Mouse (Mus musculus) midbrain, embryonic 12.5 days (tissue): ENCODE data around the gene Coasy. TPM values are rescaled to one million over a fixed set of nuclear protein-coding genes. Genes with fewer than 3 reads are reported as not detected.
A peak's percentile ranks its signal among the peaks of the same experiment; 100 is the strongest.

Experiments used
- ATAC-seq: fragments of 200-750 bp; cut with Nextera tagmentation; 2 replicates; pipeline ENCODE4 v1.8.0; 2017; ENCODE audit warnings: low read depth, moderate TSS enrichment, moderate library complexity; ENCODE audit not compliant: low FRiP score
- H3K27ac ChIP-seq: fragments of 300-500 bp; sonication (generic); replicated peaks from 2 replicates; pipeline ENCODE4 v1.5.1; 2016; ENCODE audit warnings: mild to moderate bottlenecking
- H3K27me3 ChIP-seq: fragments of 300-500 bp; sonication (generic); 2 replicates; pipeline ENCODE4 v1.6.1; 2016; ENCODE audit warnings: mild to moderate bottlenecking
- H3K36me3 ChIP-seq: fragments of 300-500 bp; sonication (generic); 2 replicates; pipeline ENCODE4 v1.6.1; 2016
- H3K4me1 ChIP-seq: fragments of 300-500 bp; sonication (generic); 2 replicates; pipeline ENCODE4 v1.6.1; 2016
- H3K4me2 ChIP-seq: fragments of 300-500 bp; sonication (generic); replicated peaks from 2 replicates; pipeline ENCODE4 v1.6.1; 2016; ENCODE audit warnings: mild to moderate bottlenecking, moderate library complexity
- H3K4me3 ChIP-seq: fragments of 300-500 bp; sonication (generic); 2 replicates; pipeline ENCODE4 v1.5.1; 2016; ENCODE audit warnings: mild to moderate bottlenecking
- H3K9ac ChIP-seq: fragments of 300-500 bp; sonication (generic); replicated peaks from 2 replicates; pipeline ENCODE4 v1.6.1; 2016; ENCODE audit warnings: mild to moderate bottlenecking, moderate library complexity
- H3K9me3 ChIP-seq: fragments of 300-500 bp; sonication (generic); 2 replicates; pipeline ENCODE4 v1.6.1; 2016; ENCODE audit warnings: mild to moderate bottlenecking
- WGBS: fragments of 180-500 bp; shearing (Covaris S2); methylation state at CpG from one replicate; pipeline ENCODE4 v1.1.7; 2016; 5-methylcytosine and 5-hydroxymethylcytosine counted together
- polyA plus RNA-seq: library from polyadenylated mRNA; unstranded; fragments of >200 nt; fragmentation: Nextera tagmentation; extraction: Ambion mirVana; gene quantifications from 2 replicates; pipeline ENCODE4 v1.2.1, GENCODE M21; 2016

Coasy gene
- polyA plus RNA-seq, 1 experiment from 2014 or later = 53.9 TPM

GRCm38 (mm10) chr11:101052751-101053473 lies 29.5 kb upstream of the Coasy start:
- H3K4me3 ChIP-seq = no peak overlapping the region
- H3K4me2 ChIP-seq = no peak overlapping the region
- no peaks in the 10 kb centered on the region for H3K4me1 ChIP-seq
- H3K27ac ChIP-seq = no peak overlapping the region
- H3K9me3 ChIP-seq = no peaks in the 10 kb centered on the region
- H3K36me3 ChIP-seq = peaks cover 84% of the 10 kb centered on the region
- no peak for ATAC-seq
- no peaks in the 10 kb centered on the region for H3K27me3 ChIP-seq
- WGBS = 93% methylated on average over 10 of the region's 10 CpGs
- H3K9ac ChIP-seq = no peak overlapping the region

- WGBS = 95% methylated on average over 1 of the region's 1 CpGs
- no peak overlapping the region for H3K27ac ChIP-seq
Observed at GRCm38 (mm10) chr11:101053974-101054373, 28.4 kb upstream of the Coasy start.

GRCm38 (mm10) chr11:101055418-101055817 lies 26.9 kb upstream of the Coasy start:
- Histone ChIP-seq H3K9ac (no peak overlapping the region), H3K36me3 (peaks cover 81% of the 10 kb centered on the region), H3K27me3 (no peaks in the 10 kb centered on the region), H3K27ac (no peak overlapping the region), H3K4me2 (no peak overlapping the region), H3K4me3 (no peak overlapping the region), H3K4me1 (no peaks in the 10 kb centered on the region), H3K9me3 (no peaks in the 10 kb centered on the region)
- WGBS = 85% methylated on average over 14 of the region's 14 CpGs
- ATAC-seq = no peak

More at GRCm38 (mm10) chr11:101053974-101054373, 28.4 kb upstream of the Coasy start:
- no peak for ATAC-seq
- Histone ChIP-seq H3K4me3 (no peak overlapping the region), H3K36me3 (peaks cover 81% of the 10 kb centered on the region), H3K9ac (no peak overlapping the region), H3K9me3 (no peaks in the 10 kb centered on the region), H3K27me3 (no peaks in the 10 kb centered on the region), H3K4me2 (no peak overlapping the region), H3K4me1 (no peaks in the 10 kb centered on the region)

GRCm38 (mm10) chr11:101056885-101057284 lies 25.5 kb upstream of the Coasy start:
- ATAC-seq = no peak
- Histone ChIP-seq H3K9me3 (no peaks in the 10 kb centered on the region), H3K36me3 (peaks cover 81% of the 10 kb centered on the region), H3K4me3 (no peak overlapping the region), H3K4me2 (no peak overlapping the region), H3K27me3 (no peaks in the 10 kb centered on the region), H3K4me1 (no peaks in the 10 kb centered on the region), H3K27ac (no peak overlapping the region), H3K9ac (no peak overlapping the region)
- 64% methylated on average over 8 of the region's 8 CpGs for WGBS

GRCm38 (mm10) chr11:101057860-101058259 lies 24.5 kb upstream of the Coasy start:
- H3K9ac ChIP-seq = no peak overlapping the region
- H3K27me3 ChIP-seq = no peaks in the 10 kb centered on the region
- no peak overlapping the region for H3K4me2 ChIP-seq
- peaks cover 82% of the 10 kb centered on the region for H3K36me3 ChIP-seq
- ATAC-seq = no peak
- 32% methylated on average over 5 of the region's 5 CpGs for WGBS
- H3K4me3 ChIP-seq = no peak overlapping the region
- H3K9me3 ChIP-seq = no peaks in the 10 kb centered on the region
- H3K27ac ChIP-seq = no peak overlapping the region
- no peaks in the 10 kb centered on the region for H3K4me1 ChIP-seq

GRCm38 (mm10) chr11:101058726-101059125 lies 23.6 kb upstream of the Coasy start:
- Histone ChIP-seq H3K36me3 (peaks cover 82% of the 10 kb centered on the region), H3K9me3 (no peaks in the 10 kb centered on the region), H3K27ac (no peak overlapping the region), H3K4me2 (no peak overlapping the region), H3K9ac (no peak overlapping the region), H3K4me1 (no peaks in the 10 kb centered on the region), H3K4me3 (no peak overlapping the region), H3K27me3 (no peaks in the 10 kb centered on the region)
- no peak for ATAC-seq
- 86% methylated on average over 5 of the region's 5 CpGs for WGBS

GRCm38 (mm10) chr11:101059473-101059872 lies 22.9 kb upstream of the Coasy start:
- Histone ChIP-seq H3K27me3 (no peaks in the 10 kb centered on the region), H3K9ac (no peak overlapping the region), H3K4me2 (no peak overlapping the region), H3K27ac (no peak overlapping the region), H3K4me3 (no peak overlapping the region), H3K4me1 (no peaks in the 10 kb centered on the region), H3K36me3 (peaks cover 84% of the 10 kb centered on the region), H3K9me3 (no peaks in the 10 kb centered on the region)
- 74% methylated on average over 10 of the region's 10 CpGs for WGBS
- ATAC-seq = no peak

GRCm38 (mm10) chr11:101060126-101060525 lies 22.2 kb upstream of the Coasy start:
- 75% methylated on average over 8 of the region's 8 CpGs for WGBS
- Histone ChIP-seq H3K36me3 (peaks cover 79% of the 10 kb centered on the region), H3K4me1 (no peaks in the 10 kb centered on the region), H3K4me3 (no peak overlapping the region), H3K27ac (peak overlapping the region; percentile 40; the same call in 1 of the 2 replicates), H3K27me3 (no peaks in the 10 kb centered on the region), H3K9me3 (no peaks in the 10 kb centered on the region), H3K9ac (no peak overlapping the region), H3K4me2 (no peak overlapping the region)
- ATAC-seq = no peak

- H3K27me3 ChIP-seq = no peaks in the 10 kb centered on the region
- WGBS = 90% methylated on average over 5 of the region's 5 CpGs
- H3K27ac ChIP-seq = no peak overlapping the region
- no peaks in the 10 kb centered on the region for H3K9me3 ChIP-seq
- no peak overlapping the region for H3K4me2 ChIP-seq
- no peak overlapping the region for H3K9ac ChIP-seq
- H3K4me3 ChIP-seq = no peak overlapping the region
- H3K4me1 ChIP-seq = no peaks in the 10 kb centered on the region
- no peak for ATAC-seq
- H3K36me3 ChIP-seq = peaks cover 72% of the 10 kb centered on the region
Observed at GRCm38 (mm10) chr11:101061049-101061448, 21.3 kb upstream of the Coasy start.

- Histone ChIP-seq H3K9me3 (no peaks in the 10 kb centered on the region), H3K27me3 (no peaks in the 10 kb centered on the region), H3K4me2 (no peak overlapping the region), H3K9ac (no peak overlapping the region), H3K4me1 (peaks cover 5% of the 10 kb centered on the region; the same call in 1 of the 2 replicates), H3K4me3 (no peak overlapping the region), H3K36me3 (peaks cover 61% of the 10 kb centered on the region), H3K27ac (no peak overlapping the region)
- 80% methylated on average over 12 of the region's 12 CpGs for WGBS
- ATAC-seq = no peak
Observed at GRCm38 (mm10) chr11:101062165-101062884, 20.0 kb upstream of the Coasy start.

- peak overlapping the region; percentile 58 for H3K27ac ChIP-seq
- peaks cover 5% of the 10 kb centered on the region; the same call in 1 of the 2 replicates for H3K4me1 ChIP-seq
- peaks cover 6% of the 10 kb centered on the region for H3K27me3 ChIP-seq
- H3K4me2 ChIP-seq = no peak overlapping the region
- no peak for ATAC-seq
- H3K4me3 ChIP-seq = no peak overlapping the region
- WGBS = 79% methylated on average over 14 of the region's 14 CpGs
- no peaks in the 10 kb centered on the region for H3K9me3 ChIP-seq
- no peak overlapping the region for H3K9ac ChIP-seq
- H3K36me3 ChIP-seq = peaks cover 61% of the 10 kb centered on the region
Observed at GRCm38 (mm10) chr11:101062971-101063675, 19.2 kb upstream of the Coasy start.
